Mouse (Mus musculus) liver, embryonic 14.5 days (tissue): ENCODE measurements around the gene A730049H05Rik.

ENCODE experiments used
- CTCF ChIP-seq: IDR thresholded peaks from 2 replicates; pipeline ENCODE4 v1.5.1; 2016; ENCODE audit warnings: antibody characterized with exemption, low read depth, control low read depth
- EP300 ChIP-seq: IDR thresholded peaks from 2 replicates; pipeline ENCODE4 v1.6.1; 2016; ENCODE audit warnings: antibody characterized with exemption, low read depth

DNA sequence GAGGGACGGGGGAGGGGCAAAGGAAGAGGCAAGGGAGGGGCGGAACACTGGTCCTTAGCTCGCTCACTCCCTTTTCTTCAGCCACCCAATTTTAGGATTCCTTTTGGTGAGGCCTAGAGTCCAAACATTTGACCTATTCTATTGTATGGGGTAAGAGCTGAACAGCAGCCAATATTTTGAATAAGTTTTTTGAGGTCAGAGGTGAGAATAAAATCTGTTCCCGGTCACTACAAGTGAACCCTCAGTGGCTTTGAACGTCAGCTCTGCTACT is 36.4 kb upstream of the A730049H05Rik start:
- TF ChIP-seq CTCF (no peak), EP300 (no peak)
